Mouse (Mus musculus): ENCODE data around the gene Nipal4.
"Not testable (repeated sequence)": the region's sequence is repeated elsewhere in the genome, so short reads cannot be mapped to it uniquely, and the experiment has no call there.

The Nipal4 gene

GRCm38 (mm10) chr11:46165866-46166585, at the start of gene Nipal4:
Gene Nipal4, minus strand, starts transcription at chr11:46166508.
- in situ Hi-C loops (cut with MboI; ENCODE audit: unreplicated experiment in 2 of 2): no loop called here

GRCm38 (mm10) chr11:46215354-46215753, 49.0 kb upstream of the Nipal4 start:
- in situ Hi-C loops (cut with MboI; ENCODE audit: unreplicated experiment in 2 of 2): loop anchor here (5.0 to 25.0 kb wide), 3 partner anchors 178 to 261 kb away; partner anchors contain the start of gene Thg1l (in 1 of the 2)

- in situ Hi-C loops (cut with MboI; ENCODE audit: unreplicated experiment in 2 of 2): loop anchor here (5.0 to 25.0 kb wide), 4 partner anchors 82 to 260 kb away; partner anchors contain the start of gene Thg1l (in 1 of the 2)
Measured at GRCm38 (mm10) chr11:46214368-46215230, 48.3 kb upstream of the Nipal4 start.

- in situ Hi-C loops (cut with MboI; ENCODE audit: unreplicated experiment in 2 of 2): loop anchor here (5.0 to 25.0 kb wide), 3 partner anchors 82 to 259 kb away; partner anchors contain the start of gene Thg1l (in 1 of the 2)
Measured at GRCm38 (mm10) chr11:46213844-46214243, 47.5 kb upstream of the Nipal4 start.

GRCm38 (mm10) chr11:46211858-46212257, 45.5 kb upstream of the Nipal4 start:
- in situ Hi-C loops (cut with MboI; ENCODE audit: unreplicated experiment in 2 of 2): loop anchor here (5.0 to 25.0 kb wide), 3 partner anchors 80 to 257 kb away; partner anchors contain the start of gene Thg1l (in 1 of the 2)

GRCm38 (mm10) chr11:46209884-46210283, 43.6 kb upstream of the Nipal4 start:
- in situ Hi-C loops (cut with MboI; ENCODE audit: unreplicated experiment in 2 of 2): loop anchor here (5.0 to 25.0 kb wide), 4 partner anchors 78 to 255 kb away; partner anchors contain the start of gene Thg1l (in 2 of the 2)

GRCm38 (mm10) chr11:46205639-46206409, 39.5 kb upstream of the Nipal4 start:
- in situ Hi-C loops (cut with MboI; ENCODE audit: unreplicated experiment in 2 of 2): loop anchor here (5.0 to 25.0 kb wide), 2 partner anchors 169 to 249 kb away; partner anchors contain the start of gene Thg1l (in 1 of the 2)

- in situ Hi-C loops (cut with MboI; ENCODE audit: unreplicated experiment in 2 of 2): loop anchor here (5.0 to 25.0 kb wide), 2 partner anchors 168 to 248 kb away; partner anchors contain the start of gene Thg1l (in 1 of the 2)
Measured at GRCm38 (mm10) chr11:46204841-46205240, 38.5 kb upstream of the Nipal4 start.

GRCm38 (mm10) chr11:46202547-46202887, 36.2 kb upstream of the Nipal4 start:
- in situ Hi-C loops (cut with MboI; ENCODE audit: unreplicated experiment in 2 of 2): loop anchor here in 1 of 2 experiments (25.0 kb wide), 1 partner anchor 165 kb away; no protein-coding TSS in a partner anchor

GRCm38 (mm10) chr11:46201636-46202546, 35.6 kb upstream of the Nipal4 start:
- in situ Hi-C loops (cut with MboI; ENCODE audit: unreplicated experiment in 2 of 2): loop anchor here in 1 of 2 experiments (25.0 kb wide), 1 partner anchor 165 kb away; no protein-coding TSS in a partner anchor

- in situ Hi-C loops (cut with MboI; ENCODE audit: unreplicated experiment in 2 of 2): loop anchor here in 1 of 2 experiments (25.0 kb wide), 1 partner anchor 163 kb away; no protein-coding TSS in a partner anchor
Measured at GRCm38 (mm10) chr11:46200664-46201063, 34.4 kb upstream of the Nipal4 start.

- in situ Hi-C loops (cut with MboI; ENCODE audit: unreplicated experiment in 2 of 2): no loop called here
Measured at GRCm38 (mm10) chr11:46194175-46194574, 27.9 kb upstream of the Nipal4 start.

GRCm38 (mm10) chr11:46188283-46188682, 22.0 kb upstream of the Nipal4 start:
- in situ Hi-C loops (cut with MboI; ENCODE audit: unreplicated experiment in 2 of 2): no loop called here

GRCm38 (mm10) chr11:46185486-46185885, 19.2 kb upstream of the Nipal4 start:
- in situ Hi-C loops (cut with MboI; ENCODE audit: unreplicated experiment in 2 of 2): no loop called here

GRCm38 (mm10) chr11:46184946-46185345, 18.6 kb upstream of the Nipal4 start:
- in situ Hi-C loops (cut with MboI; ENCODE audit: unreplicated experiment in 2 of 2): no loop called here

- in situ Hi-C loops (cut with MboI; ENCODE audit: unreplicated experiment in 2 of 2): not testable (repeated sequence)
Measured at GRCm38 (mm10) chr11:46182031-46182430, 15.7 kb upstream of the Nipal4 start.

- in situ Hi-C loops (cut with MboI; ENCODE audit: unreplicated experiment in 2 of 2): no loop called here
Measured at GRCm38 (mm10) chr11:46177246-46178043, 11.1 kb upstream of the Nipal4 start.

GRCm38 (mm10) chr11:46176155-46176554, 9.8 kb upstream of the Nipal4 start:
- in situ Hi-C loops (cut with MboI; ENCODE audit: unreplicated experiment in 2 of 2): no loop called here

Data from v-Abl transformed pro-B cells (cell line).